Mouse (Mus musculus) embryonic facial prominence, embryonic 11.5 days (tissue): ENCODE results near the gene Dclk1. TPM values are rescaled to one million over a fixed set of nuclear protein-coding genes. Genes with fewer than 3 reads are reported as not detected.

Experiments
- ATAC-seq: fragments of 200-750 bp; cut with Nextera tagmentation; replicated peaks from 2 replicates; pipeline ENCODE4 v1.8.0; 2017; ENCODE audit warnings: low read depth; ENCODE audit not compliant: insufficient number of reproducible peaks, low FRiP score, low TSS enrichment
- DNase-seq: peaks from one replicate; pipeline ENCODE4 v3.0.0-alpha.2; 2015; ENCODE audit warnings: low spot score
- H3K27ac ChIP-seq: fragments of 300-500 bp; sonication (generic); replicated peaks from 2 replicates; pipeline ENCODE4 v1.5.1; 2014; ENCODE audit warnings: mild to moderate bottlenecking, low read depth, low read length, control low read depth
- H3K27me3 ChIP-seq: fragments of 300-500 bp; sonication (generic); 2 replicates; pipeline ENCODE4 v1.6.1; 2014; ENCODE audit warnings: mild to moderate bottlenecking, low read length, moderate library complexity, mixed read lengths; ENCODE audit not compliant: control insufficient read depth, insufficient read depth
- H3K36me3 ChIP-seq: fragments of 300-500 bp; sonication (generic); replicated peaks from 2 replicates; pipeline ENCODE4 v1.6.1; 2014; ENCODE audit warnings: low read depth, mild to moderate bottlenecking, low read length, moderate library complexity, mixed read lengths; ENCODE audit not compliant: control insufficient read depth, insufficient read depth
- H3K4me1 ChIP-seq: fragments of 300-500 bp; sonication (generic); 2 replicates; pipeline ENCODE4 v1.6.1; 2014; ENCODE audit warnings: low read length, mixed read lengths; ENCODE audit not compliant: control insufficient read depth, insufficient read depth
- H3K4me2 ChIP-seq: fragments of 300-500 bp; sonication (generic); 2 replicates; pipeline ENCODE4 v1.6.1; 2014; ENCODE audit warnings: low read depth, mild to moderate bottlenecking, control low read depth, low read length, moderate library complexity
- H3K4me3 ChIP-seq: fragments of 300-500 bp; sonication (generic); 2 replicates; pipeline ENCODE4 v1.5.1; 2014; ENCODE audit warnings: low read depth, low read length, control low read depth
- H3K9ac ChIP-seq: fragments of 300-500 bp; sonication (generic); replicated peaks from 2 replicates; pipeline ENCODE4 v1.6.1; 2014; ENCODE audit warnings: mild to moderate bottlenecking, control low read depth, low read length
- H3K9me3 ChIP-seq: fragments of 300-500 bp; sonication (generic); replicated peaks from 2 replicates; pipeline ENCODE4 v1.6.1; 2016; ENCODE audit warnings: mild to moderate bottlenecking, low read length, inconsistent platforms, mixed read lengths; ENCODE audit not compliant: control insufficient read depth
- WGBS: fragments of 180-500 bp; shearing (Covaris S2); extraction: QIAGEN DNeasy Blood & Tissue Kit; methylation state at CpG from one replicate; pipeline ENCODE4 v1.1.7; 2014; 5-methylcytosine and 5-hydroxymethylcytosine counted together
- polyA plus RNA-seq: library from polyadenylated mRNA; unstranded; fragments of >200 nt; fragmentation: Nextera tagmentation; extraction: Ambion mirVana; gene quantifications from 2 replicates; pipeline ENCODE4 v1.2.1, GENCODE M21; 2014

Dclk1 gene
- polyA plus RNA-seq, 1 experiment from 2014 or later = 32.9 TPM

GRCm38 (mm10) chr3:55380471-55380870 is 138.3 kb downstream of the Dclk1 start:
- Histone ChIP-seq H3K4me2 (no peak overlapping the region), H3K27ac (no peak overlapping the region)
- peak; percentile 67 for DNase-seq

GRCm38 (mm10) chr3:55392605-55393004 is 150.4 kb downstream of the Dclk1 start:
- no peak overlapping the region for H3K4me3 ChIP-seq
- H3K9ac ChIP-seq = no peak overlapping the region
- no peak overlapping the region for H3K27ac ChIP-seq
- no peak for ATAC-seq
- 76% methylated on average over 3 of the region's 3 CpGs for WGBS
- DNase-seq = no peak
- H3K27me3 ChIP-seq = no peaks in the 10 kb centered on the region
- no peaks in the 10 kb centered on the region for H3K36me3 ChIP-seq
- no peaks in the 10 kb centered on the region for H3K9me3 ChIP-seq
- no peaks in the 10 kb centered on the region for H3K4me1 ChIP-seq
- H3K4me2 ChIP-seq = no peak overlapping the region

More at GRCm38 (mm10) chr3:55380471-55380870, 138.3 kb downstream of the Dclk1 start:
- 42% methylated on average over 9 of the region's 9 CpGs for WGBS
- Histone ChIP-seq H3K27me3 (no peaks in the 10 kb centered on the region), H3K4me3 (no peak overlapping the region), H3K4me1 (no peaks in the 10 kb centered on the region), H3K9ac (no peak overlapping the region), H3K36me3 (no peaks in the 10 kb centered on the region), H3K9me3 (no peaks in the 10 kb centered on the region)
- ATAC-seq = no peak

GRCm38 (mm10) chr3:55393549-55393948 is 151.4 kb downstream of the Dclk1 start:
- no peaks in the 10 kb centered on the region for H3K27me3 ChIP-seq
- H3K4me3 ChIP-seq = no peak overlapping the region
- ATAC-seq (no peak), DNase-seq (no peak)
- H3K9me3 ChIP-seq = no peaks in the 10 kb centered on the region
- H3K9ac ChIP-seq = no peak overlapping the region
- H3K27ac ChIP-seq = no peak overlapping the region
- 87% methylated on average over 3 of the region's 3 CpGs for WGBS
- no peaks in the 10 kb centered on the region for H3K4me1 ChIP-seq
- H3K36me3 ChIP-seq = no peaks in the 10 kb centered on the region
- no peak overlapping the region for H3K4me2 ChIP-seq

- H3K4me2 ChIP-seq = no peak overlapping the region
- H3K27ac ChIP-seq = no peak overlapping the region
- no peak overlapping the region for H3K9ac ChIP-seq
- no peaks in the 10 kb centered on the region for H3K36me3 ChIP-seq
- 80% methylated on average over 2 of the region's 2 CpGs for WGBS
- no peak for DNase-seq
- no peak overlapping the region for H3K4me3 ChIP-seq
- ATAC-seq = no peak
- H3K9me3 ChIP-seq = no peaks in the 10 kb centered on the region
- no peaks in the 10 kb centered on the region for H3K4me1 ChIP-seq
- H3K27me3 ChIP-seq = no peaks in the 10 kb centered on the region
These were observed 154.6 kb downstream of the Dclk1 start for GRCm38 (mm10) chr3:55396792-55397191.

- no peak overlapping the region for H3K4me3 ChIP-seq
- no peaks in the 10 kb centered on the region for H3K9me3 ChIP-seq
- H3K36me3 ChIP-seq = no peaks in the 10 kb centered on the region
- no peak overlapping the region for H3K27ac ChIP-seq
- ATAC-seq = no peak
- H3K4me1 ChIP-seq = no peaks in the 10 kb centered on the region
- WGBS = 85% methylated on average over 6 of the region's 6 CpGs
- H3K4me2 ChIP-seq = no peak overlapping the region
- H3K9ac ChIP-seq = no peak overlapping the region
- no peak for DNase-seq
- no peaks in the 10 kb centered on the region for H3K27me3 ChIP-seq
These were observed 155.9 kb downstream of the Dclk1 start for GRCm38 (mm10) chr3:55397752-55398693.

GRCm38 (mm10) chr3:55401236-55401635 is 159.1 kb downstream of the Dclk1 start:
- 90% methylated on average over 1 of the region's 1 CpGs for WGBS
- Histone ChIP-seq H3K4me2 (no peak overlapping the region), H3K36me3 (no peaks in the 10 kb centered on the region), H3K27me3 (no peaks in the 10 kb centered on the region), H3K27ac (no peak overlapping the region), H3K4me1 (no peaks in the 10 kb centered on the region), H3K9ac (no peak overlapping the region), H3K9me3 (no peaks in the 10 kb centered on the region), H3K4me3 (no peak overlapping the region)
- DNase-seq (no peak), ATAC-seq (no peak)

GRCm38 (mm10) chr3:55404751-55405150 is 162.6 kb downstream of the Dclk1 start:
- Histone ChIP-seq H3K4me2 (no peak overlapping the region), H3K9ac (no peak overlapping the region), H3K4me1 (no peaks in the 10 kb centered on the region)

GRCm38 (mm10) chr3:55406616-55407015 is 164.5 kb downstream of the Dclk1 start:
- H3K4me2 ChIP-seq = no peak overlapping the region
- H3K9me3 ChIP-seq = no peaks in the 10 kb centered on the region
- no peak overlapping the region for H3K27ac ChIP-seq
- 74% methylated on average over 7 of the region's 7 CpGs for WGBS
- no peak overlapping the region for H3K9ac ChIP-seq
- no peaks in the 10 kb centered on the region for H3K4me1 ChIP-seq
- H3K4me3 ChIP-seq = no peak overlapping the region
- ATAC-seq (no peak), DNase-seq (no peak)
- no peaks in the 10 kb centered on the region for H3K27me3 ChIP-seq
- H3K36me3 ChIP-seq = no peaks in the 10 kb centered on the region

More at GRCm38 (mm10) chr3:55404751-55405150, 162.6 kb downstream of the Dclk1 start:
- Histone ChIP-seq H3K36me3 (no peaks in the 10 kb centered on the region), H3K4me3 (no peak overlapping the region), H3K27ac (no peak overlapping the region), H3K9me3 (no peaks in the 10 kb centered on the region), H3K27me3 (no peaks in the 10 kb centered on the region)
- ATAC-seq (no peak), DNase-seq (no peak)
- 94% methylated on average over 7 of the region's 7 CpGs for WGBS
